Mouse (Mus musculus) heart, embryonic 14.5 days (tissue): Measurements from ENCODE around the gene Hectd1. TPM values are rescaled to one million over a fixed set of nuclear protein-coding genes. Genes with fewer than 3 reads are reported as not detected.

Source experiments
- ATAC-seq: fragments of 200-750 bp; cut with Nextera tagmentation; 2 replicates; pipeline ENCODE4 v1.8.0; 2017; ENCODE audit warnings: low read depth, moderate TSS enrichment; ENCODE audit not compliant: insufficient number of reproducible peaks, insufficient read depth, low FRiP score
- H3K27ac ChIP-seq, 2 experiments: fragments of 200-500 bp in 1 of 2; fragments of 300-500 bp in 1 of 2; sonication (generic) in 1 of 2; replicated peaks in 1 of 2; 2 replicates each; pipeline ENCODE4 v1.5.1; 2012 to 2014; ENCODE audit warnings: low read depth in 2 of 2, low read length in 2 of 2, control low read depth in 1 of 2, mild to moderate bottlenecking in 1 of 2, mixed read lengths in 1 of 2; ENCODE audit not compliant: control insufficient read depth in 1 of 2, insufficient read depth in 1 of 2
- H3K27me3 ChIP-seq: fragments of 300-500 bp; sonication (generic); 2 replicates; pipeline ENCODE4 v1.6.1; 2014; ENCODE audit warnings: mild to moderate bottlenecking, low read length, control low read depth; ENCODE audit not compliant: control insufficient read depth, insufficient read depth
- H3K36me3 ChIP-seq: fragments of 300-500 bp; sonication (generic); 2 replicates; pipeline ENCODE4 v1.6.1; 2014; ENCODE audit warnings: mild to moderate bottlenecking, control low read depth, low read length, mixed read lengths; ENCODE audit not compliant: control insufficient read depth, insufficient read depth
- H3K4me1 ChIP-seq, 2 experiments: fragments of 200-500 bp in 1 of 2; fragments of 300-500 bp in 1 of 2; sonication (generic) in 1 of 2; 2 replicates each; pipeline ENCODE4 v1.6.1; 2012 to 2014; ENCODE audit warnings: low read length in 2 of 2, control low read depth in 1 of 2, mixed read lengths in 1 of 2; ENCODE audit not compliant: control insufficient read depth in 2 of 2, insufficient read depth in 2 of 2
- H3K4me2 ChIP-seq: fragments of 300-500 bp; sonication (generic); 2 replicates; pipeline ENCODE4 v1.6.1; 2014; ENCODE audit warnings: mild to moderate bottlenecking, low read length
- H3K4me3 ChIP-seq, 2 experiments: fragments of 200-500 bp in 1 of 2; fragments of 300-500 bp in 1 of 2; sonication (generic) in 1 of 2; 2 replicates each; pipeline ENCODE4 v1.5.1; 2012 to 2014; ENCODE audit warnings: low read length in 2 of 2, mild to moderate bottlenecking in 2 of 2, control low read depth in 1 of 2, low read depth in 1 of 2, moderate library complexity in 1 of 2; ENCODE audit not compliant: control insufficient read depth in 1 of 2, insufficient read depth in 1 of 2
- H3K9ac ChIP-seq: fragments of 300-500 bp; sonication (generic); 2 replicates; pipeline ENCODE4 v1.6.1; 2014; ENCODE audit warnings: mild to moderate bottlenecking, low read length
- H3K9me3 ChIP-seq: fragments of 300-500 bp; sonication (generic); 2 replicates; pipeline ENCODE4 v1.6.1; 2016; ENCODE audit warnings: low read length, control low read depth; ENCODE audit not compliant: control insufficient read depth
- WGBS: fragments of 180-500 bp; shearing (Covaris S2); extraction: QIAGEN DNeasy Blood & Tissue Kit; methylation state at CpG from one replicate; pipeline ENCODE4 v1.1.7; 2014; 5-methylcytosine and 5-hydroxymethylcytosine counted together
- polyA plus RNA-seq: library from polyadenylated mRNA; unstranded; fragments of >200 nt; fragmentation: Nextera tagmentation; extraction: Ambion mirVana; gene quantifications from 2 replicates; pipeline ENCODE4 v1.2.1, GENCODE M21; 2014

The Hectd1 gene
- polyA plus RNA-seq, 1 experiment from 2014 or later = 43.3 TPM

DNA sequence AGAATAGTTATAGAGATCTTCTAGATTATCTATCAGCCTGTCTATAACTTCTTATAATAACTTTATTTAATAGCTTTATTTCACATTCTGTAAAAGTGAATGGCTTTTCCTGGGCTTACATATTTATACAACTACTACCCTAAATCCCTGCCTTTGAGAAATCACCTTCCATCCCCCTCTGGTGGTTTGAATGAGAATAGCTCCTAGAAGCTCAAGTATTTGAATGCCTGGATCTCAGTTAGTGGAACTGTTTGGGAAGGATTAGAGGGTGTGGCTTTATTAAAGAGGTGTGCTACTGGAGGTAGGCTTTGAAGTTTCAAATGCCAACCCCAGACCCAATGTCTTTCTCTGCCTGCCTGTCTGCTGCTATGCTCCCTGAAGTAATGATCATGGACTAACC is 127.6 kb downstream of the Hectd1 start:
- no peak for ATAC-seq
- no peak overlapping the region for H3K4me3 ChIP-seq
- no peak overlapping the region for H3K9ac ChIP-seq
- H3K4me1 ChIP-seq = peaks cover 9 to 19% of the 10 kb centered on the region in 2 experiments
- no peak overlapping the region for H3K4me2 ChIP-seq
- no peaks in the 10 kb centered on the region for H3K36me3 ChIP-seq
- no peaks in the 10 kb centered on the region for H3K27me3 ChIP-seq
- H3K9me3 ChIP-seq = peaks cover 5% of the 10 kb centered on the region
- no peak overlapping the region for H3K27ac ChIP-seq

DNA sequence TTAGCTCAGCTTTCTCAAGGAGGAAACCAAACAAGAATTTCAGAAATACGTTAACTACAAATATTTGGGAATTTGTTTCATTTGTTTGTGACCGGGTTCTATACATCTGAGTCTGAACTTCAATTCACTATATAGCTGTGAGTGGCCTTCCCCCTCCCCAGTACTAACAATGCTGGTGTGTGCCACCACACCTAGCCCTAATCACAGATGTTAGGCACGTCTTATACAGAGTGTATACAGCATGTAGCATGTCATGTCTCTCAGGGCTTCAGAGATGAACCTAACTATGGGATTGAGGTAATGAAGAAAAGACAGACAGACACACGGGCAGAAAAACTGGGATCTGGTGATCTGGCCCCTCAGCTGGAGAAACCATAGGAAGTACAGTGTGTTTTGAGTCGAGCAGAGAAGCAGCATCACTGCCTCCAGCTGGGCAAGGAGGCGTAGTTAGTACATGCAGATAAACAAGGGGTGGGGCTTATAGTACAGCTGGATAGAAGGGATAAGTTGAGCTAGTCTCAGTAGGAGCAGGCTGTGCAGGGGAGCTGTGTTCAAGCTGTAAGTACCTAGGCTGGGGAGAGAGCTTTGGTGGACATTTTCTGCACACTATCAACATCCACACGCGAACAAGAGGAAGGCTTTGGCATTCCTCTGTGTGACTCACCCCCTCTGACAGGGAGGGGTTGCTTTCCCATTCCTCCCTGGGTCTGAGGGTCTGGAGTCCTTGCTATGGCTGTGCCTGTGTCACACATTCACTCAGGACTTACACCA is 129.5 kb downstream of the Hectd1 start:
- no peak for ATAC-seq
- H3K27me3 ChIP-seq = no peaks in the 10 kb centered on the region
- peak overlapping the region; percentile 39 for H3K4me2 ChIP-seq
- no peak overlapping the region for H3K4me3 ChIP-seq
- H3K36me3 ChIP-seq = no peaks in the 10 kb centered on the region
- 34% methylated on average over 8 of the region's 8 CpGs for WGBS
- H3K9ac ChIP-seq = 0 out of 2 replicates have a peak overlapping the region, but pooled peaks have one; percentile 11
- peaks cover 5 to 21% of the 10 kb centered on the region in 2 experiments for H3K4me1 ChIP-seq
- peaks cover 5% of the 10 kb centered on the region for H3K9me3 ChIP-seq
- peak overlapping the region in 1 of 2 experiments; percentile 50; a peak in 2 of 4 replicates for H3K27ac ChIP-seq

DNA sequence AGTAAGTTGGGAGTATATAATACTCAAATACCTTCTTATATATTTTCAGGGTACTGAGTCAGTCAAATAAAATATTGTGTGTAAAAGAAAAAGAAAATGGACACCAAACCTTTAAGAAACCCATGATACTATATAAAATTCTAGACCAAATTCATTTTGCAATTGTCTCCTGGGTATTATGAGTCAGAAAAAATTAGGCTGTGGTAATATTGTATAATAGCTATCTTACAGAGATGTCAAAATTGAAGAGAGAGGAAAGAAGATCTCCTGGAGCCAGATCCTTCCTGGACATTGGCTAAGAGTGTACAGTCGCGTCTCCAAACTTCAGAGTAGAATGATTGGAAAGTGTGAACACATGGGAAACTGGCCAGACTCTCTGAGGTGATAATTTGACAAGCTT is 133.2 kb downstream of the Hectd1 start:
- no peak for ATAC-seq
- WGBS = 30% methylated on average over 2 of the region's 2 CpGs

DNA sequence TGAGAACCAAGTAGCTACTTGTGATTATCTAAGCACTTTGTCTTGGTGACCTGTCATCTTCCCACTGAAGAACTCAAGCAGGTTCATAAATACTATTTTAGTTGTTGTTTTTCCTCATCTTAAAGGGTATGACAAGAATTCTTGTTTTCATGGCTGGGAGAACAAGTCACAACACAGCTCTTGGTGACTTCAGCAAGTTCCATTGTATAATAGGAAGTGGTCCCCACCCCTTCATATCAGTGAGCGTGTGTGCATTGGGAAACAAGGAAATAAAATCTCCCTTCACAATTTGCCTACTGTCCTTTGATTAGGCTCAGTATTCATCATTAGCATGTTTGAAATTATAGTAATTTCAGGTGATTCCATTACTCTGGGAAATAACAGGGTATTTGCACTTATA is 134.4 kb downstream of the Hectd1 start:
- Histone ChIP-seq H3K36me3 (no peaks in the 10 kb centered on the region), H3K9ac (no peak overlapping the region), H3K4me3 (no peak overlapping the region), H3K9me3 (no peaks in the 10 kb centered on the region), H3K27ac (0 out of 4 replicates have a peak overlapping the region, but pooled peaks of 1 of the 2 experiments have one; percentile 44), H3K27me3 (no peaks in the 10 kb centered on the region), H3K4me2 (no peak overlapping the region), H3K4me1 (peaks cover 5 to 24% of the 10 kb centered on the region in 2 experiments; a peak in 3 of 4 replicates)
- ATAC-seq = no peak
- WGBS = 59% methylated on average over 1 of the region's 1 CpGs

More for the DNA sequence above, 133.2 kb downstream of the Hectd1 start:
- Histone ChIP-seq H3K27me3 (no peaks in the 10 kb centered on the region), H3K4me3 (no peak overlapping the region), H3K9ac (no peak overlapping the region), H3K36me3 (no peaks in the 10 kb centered on the region), H3K4me1 (peaks cover 5 to 30% of the 10 kb centered on the region in 2 experiments; a peak in 3 of 4 replicates), H3K27ac (no peak overlapping the region), H3K4me2 (no peak overlapping the region), H3K9me3 (no peaks in the 10 kb centered on the region)

DNA sequence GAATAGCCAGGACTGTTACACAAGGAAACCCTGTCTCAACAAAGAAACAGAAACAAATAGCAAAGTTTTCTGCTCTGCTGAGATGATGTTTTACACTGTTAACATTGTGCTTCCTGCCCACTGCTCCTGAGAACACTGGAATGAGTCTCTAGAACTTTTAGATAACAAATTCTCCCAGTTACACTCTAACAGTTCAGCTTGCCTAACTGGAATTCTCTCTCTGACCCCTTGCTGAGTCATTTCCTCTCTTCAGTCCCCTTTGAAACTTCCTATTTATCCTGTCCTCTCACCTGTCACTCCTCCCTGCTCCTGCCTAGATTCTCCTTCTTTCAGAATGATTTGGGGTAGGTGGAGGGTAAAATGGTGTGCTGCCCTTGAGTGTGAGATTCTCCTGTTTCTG is 135.2 kb downstream of the Hectd1 start:
- Histone ChIP-seq H3K4me1 (peaks cover 5 to 25% of the 10 kb centered on the region in 2 experiments; a peak in 3 of 4 replicates), H3K9me3 (no peaks in the 10 kb centered on the region), H3K4me3 (no peak overlapping the region), H3K9ac (peak overlapping the region; percentile 3; the same call in 1 of the 2 replicates), H3K27ac (peak overlapping the region; percentile 75 to 78), H3K4me2 (no peak overlapping the region), H3K36me3 (no peaks in the 10 kb centered on the region), H3K27me3 (no peaks in the 10 kb centered on the region)
- no peak for ATAC-seq

Other genes starting within 250 kb of the Hectd1 start
- gene Coch, start 236.2 kb downstream of the Hectd1 start, polyA plus RNA-seq = 1.1 and 1.2 TPM in 2 replicates
- gene Ap4s1, start 138.5 kb downstream of the Hectd1 start, polyA plus RNA-seq = 42.0 and 43.1 TPM in 2 replicates
- gene Strn3, start 137.6 kb downstream of the Hectd1 start, polyA plus RNA-seq = 58.6 and 60.9 TPM in 2 replicates
- gene Heatr5a, start 141.8 kb upstream of the Hectd1 start, polyA plus RNA-seq = 10.3 and 10.5 TPM in 2 replicates
- 17.0 and 19.6 TPM in 2 replicates for gene Dtd2, start 177.0 kb upstream of the Hectd1 start, polyA plus RNA-seq
- gene Gpr33, start 198.5 kb upstream of the Hectd1 start, polyA plus RNA-seq = 0.15 TPM in 1 of 2 replicates, not detected in the other